Mouse (Mus musculus): ENCODE results near the gene Wasf2. TPM values are rescaled to one million over a fixed set of nuclear protein-coding genes. Genes with fewer than 3 reads are reported as not detected.

Gene Wasf2
- total RNA-seq, 2 experiments from 2014 or later, result 73.7 to 79.6 TPM

Other genes with a start within 250 kb of the Wasf2 start
- 44.3 and 52.0 TPM in 2 replicates for gene Stx12, start 246.0 kb upstream of the Wasf2 start, total RNA-seq (2015; ENCODE audit: low replicate concordance)
- gene Stx12, start 246.0 kb upstream of the Wasf2 start, total RNA-seq (2017; ENCODE audit: low replicate concordance), result 44.1 and 55.1 TPM in 2 replicates
- 30.6 and 35.0 TPM in 2 replicates for gene Fam76a, start 207.9 kb upstream of the Wasf2 start, total RNA-seq (2015; ENCODE audit: low replicate concordance)
- gene Fam76a, start 207.9 kb upstream of the Wasf2 start, total RNA-seq (2017; ENCODE audit: low replicate concordance), result 41.3 and 67.4 TPM in 2 replicates
- 8.4 and 12.6 TPM in 2 replicates for gene Fgr, start 156.4 kb upstream of the Wasf2 start, total RNA-seq (2015; ENCODE audit: low replicate concordance)
- 7.8 and 9.7 TPM in 2 replicates for gene Fgr, start 156.4 kb upstream of the Wasf2 start, total RNA-seq (2017; ENCODE audit: low replicate concordance)
- gene Ahdc1, start 119.2 kb upstream of the Wasf2 start, total RNA-seq (2015; ENCODE audit: low replicate concordance), result 2.9 TPM in 2 replicates
- 0.26 TPM in 1 of 2 replicates, not detected in the other for gene Ahdc1, start 119.2 kb upstream of the Wasf2 start, total RNA-seq (2017; ENCODE audit: low replicate concordance)
- not detected in 2 replicates for gene Cd164l2, start 81.6 kb downstream of the Wasf2 start, total RNA-seq (2015; ENCODE audit: low replicate concordance)
- gene Cd164l2, start 81.6 kb downstream of the Wasf2 start, total RNA-seq (2017; ENCODE audit: low replicate concordance), result not detected in 2 replicates
- not detected in 2 replicates for gene Gpr3, start 82.0 kb downstream of the Wasf2 start, total RNA-seq (2015; ENCODE audit: low replicate concordance)
- not detected in 2 replicates for gene Gpr3, start 82.0 kb downstream of the Wasf2 start, total RNA-seq (2017; ENCODE audit: low replicate concordance)
- gene Map3k6, start 110.3 kb downstream of the Wasf2 start, total RNA-seq (2015; ENCODE audit: low replicate concordance), result 4.2 TPM in 1 of 2 replicates, not detected in the other
- gene Map3k6, start 110.3 kb downstream of the Wasf2 start, total RNA-seq (2017; ENCODE audit: low replicate concordance), result 8.1 TPM in 1 of 2 replicates, not detected in the other
- gene Sytl1, start 132.6 kb downstream of the Wasf2 start, total RNA-seq (2015; ENCODE audit: low replicate concordance), result 0.84 TPM in 1 of 2 replicates, not detected in the other
- gene Sytl1, start 132.6 kb downstream of the Wasf2 start, total RNA-seq (2017; ENCODE audit: low replicate concordance), result 1.8 TPM in 1 of 2 replicates, not detected in the other
- gene Tmem222, start 147.3 kb downstream of the Wasf2 start, total RNA-seq (2015; ENCODE audit: low replicate concordance), result 5.0 and 10.1 TPM in 2 replicates
- 9.8 and 11.3 TPM in 2 replicates for gene Tmem222, start 147.3 kb downstream of the Wasf2 start, total RNA-seq (2017; ENCODE audit: low replicate concordance)
- gene Wdtc1, start 223.0 kb downstream of the Wasf2 start, total RNA-seq (2015; ENCODE audit: low replicate concordance), result 16.2 and 28.5 TPM in 2 replicates
- 9.0 and 10.1 TPM in 2 replicates for gene Wdtc1, start 223.0 kb downstream of the Wasf2 start, total RNA-seq (2017; ENCODE audit: low replicate concordance)
- 15.9 and 18.4 TPM in 2 replicates for gene Slc9a1, start 239.2 kb downstream of the Wasf2 start, total RNA-seq (2015; ENCODE audit: low replicate concordance)
- 13.5 and 13.7 TPM in 2 replicates for gene Slc9a1, start 239.2 kb downstream of the Wasf2 start, total RNA-seq (2017; ENCODE audit: low replicate concordance)

Data from erythroid progenitor cell, adult 5-6 weeks (primary cell).